Mouse (Mus musculus): ENCODE results near the gene Trappc11.
"Not testable (repeated sequence)": the region's sequence is repeated elsewhere in the genome, so short reads cannot be mapped to it uniquely, and the experiment has no call there.

- TF ChIP-seq CTCF (IDR thresholded peaks at IDR 0.05; ENCODE audit: low read depth, low read length); POLR2A (IDR thresholded peaks at IDR 0.05; ENCODE audit: extremely low read depth, insufficient read depth, low read length): not testable (repeated sequence)
Observed at GRCm38 (mm10) chr8:47449211-47449610, 84.1 kb downstream of the Trappc11 start.
